Mouse (Mus musculus) intestine, embryonic 14.5 days (tissue): ENCODE results near the gene Pttg1. TPM values are rescaled to one million over a fixed set of nuclear protein-coding genes. Genes with fewer than 3 reads are reported as not detected.

Experiments used
- ATAC-seq: fragments of 200-750 bp; cut with Nextera tagmentation; replicated peaks from 2 replicates; pipeline ENCODE4 v1.8.0; 2017; ENCODE audit warnings: low read depth, moderate number of reproducible peaks, moderate TSS enrichment, moderate library complexity; ENCODE audit not compliant: low FRiP score, low TSS enrichment
- DNase-seq: peaks from one replicate; pipeline ENCODE4 v3.0.0-alpha.2; 2018; ENCODE audit warnings: low spot score
- H3K27ac ChIP-seq: fragments of 300-500 bp; sonication (generic); 2 replicates; pipeline ENCODE4 v1.5.1; 2014; ENCODE audit warnings: low read depth, mild to moderate bottlenecking, control low read depth
- H3K27me3 ChIP-seq: fragments of 300-500 bp; sonication (generic); replicated peaks from 2 replicates; pipeline ENCODE4 v1.6.1; 2014; ENCODE audit warnings: low read length, control low read depth; ENCODE audit not compliant: control insufficient read depth, insufficient read depth
- H3K36me3 ChIP-seq: fragments of 300-500 bp; sonication (generic); 2 replicates; pipeline ENCODE4 v1.6.1; 2014; ENCODE audit warnings: low read length, control low read depth; ENCODE audit not compliant: control insufficient read depth, insufficient read depth
- H3K4me1 ChIP-seq: fragments of 300-500 bp; sonication (generic); replicated peaks from 2 replicates; pipeline ENCODE4 v1.6.1; 2014; ENCODE audit warnings: low read length, control low read depth, mixed read lengths; ENCODE audit not compliant: control insufficient read depth, insufficient read depth
- H3K4me2 ChIP-seq: fragments of 300-500 bp; sonication (generic); 2 replicates; pipeline ENCODE4 v1.6.1; 2014; ENCODE audit warnings: low read length
- H3K4me3 ChIP-seq: fragments of 300-500 bp; sonication (generic); 2 replicates; pipeline ENCODE4 v1.5.1; 2014; ENCODE audit warnings: low read depth, low read length, control low read depth, mixed read lengths
- H3K9ac ChIP-seq: fragments of 300-500 bp; sonication (generic); 2 replicates; pipeline ENCODE4 v1.6.1; 2014; ENCODE audit warnings: mild to moderate bottlenecking, low read length
- H3K9me3 ChIP-seq: fragments of 300-500 bp; sonication (generic); 2 replicates; pipeline ENCODE4 v1.6.1; 2016; ENCODE audit warnings: low read length, control low read depth; ENCODE audit not compliant: control insufficient read depth
- WGBS: fragments of 180-500 bp; shearing (Covaris S2); extraction: QIAGEN DNeasy Blood & Tissue Kit; methylation state at CpG from one replicate; pipeline ENCODE4 v1.1.7; 2014; 5-methylcytosine and 5-hydroxymethylcytosine counted together
- microRNA counts: library from miRNA; unstranded; fragments of <30 nt; microRNA quantifications from one replicate; lab custom pipeline; 2016
- microRNA-seq: library from miRNA; unstranded; fragments of <30 nt; microRNA quantifications from one replicate; pipeline ENCODE4, GENCODE M21; 2016
- polyA plus RNA-seq: library from polyadenylated mRNA; unstranded; fragments of >200 nt; fragmentation: Nextera tagmentation; extraction: Ambion mirVana; gene quantifications from 2 replicates; pipeline ENCODE4 v1.2.1, GENCODE M21; 2014

The Pttg1 gene
- polyA plus RNA-seq, 1 experiment from 2014 or later, result 70.7 TPM

DNA sequence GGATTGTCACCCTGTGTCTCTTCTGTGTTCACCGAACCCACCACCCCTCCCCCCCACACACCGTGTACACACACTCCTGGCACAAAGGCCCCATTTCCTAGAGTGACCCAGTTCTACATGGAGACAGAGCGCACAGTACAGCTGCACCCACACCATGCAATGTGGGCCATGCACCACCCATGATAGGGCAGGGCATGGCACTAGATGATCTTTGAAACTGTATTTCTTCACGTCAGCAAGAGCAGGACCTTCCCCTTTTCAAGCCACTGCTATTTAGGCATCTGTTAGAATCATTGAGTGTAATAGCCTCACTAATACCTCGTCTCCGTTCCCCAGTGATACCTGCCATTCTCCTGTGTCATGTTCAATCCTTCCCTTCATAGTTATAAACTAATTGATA, 51.1 kb downstream of the Pttg1 start:
- H3K9ac ChIP-seq, result no peak overlapping the region
- 84% methylated on average over 6 of the region's 6 CpGs for WGBS
- H3K4me2 ChIP-seq, result no peak overlapping the region
- ATAC-seq (no peak), DNase-seq (no peak)
- no peaks in the 10 kb centered on the region for H3K36me3 ChIP-seq
- no peaks in the 10 kb centered on the region for H3K27me3 ChIP-seq
- H3K9me3 ChIP-seq, result no peaks in the 10 kb centered on the region
- no peak overlapping the region for H3K4me3 ChIP-seq
- H3K27ac ChIP-seq, result no peak overlapping the region
- H3K4me1 ChIP-seq, result no peaks in the 10 kb centered on the region

DNA sequence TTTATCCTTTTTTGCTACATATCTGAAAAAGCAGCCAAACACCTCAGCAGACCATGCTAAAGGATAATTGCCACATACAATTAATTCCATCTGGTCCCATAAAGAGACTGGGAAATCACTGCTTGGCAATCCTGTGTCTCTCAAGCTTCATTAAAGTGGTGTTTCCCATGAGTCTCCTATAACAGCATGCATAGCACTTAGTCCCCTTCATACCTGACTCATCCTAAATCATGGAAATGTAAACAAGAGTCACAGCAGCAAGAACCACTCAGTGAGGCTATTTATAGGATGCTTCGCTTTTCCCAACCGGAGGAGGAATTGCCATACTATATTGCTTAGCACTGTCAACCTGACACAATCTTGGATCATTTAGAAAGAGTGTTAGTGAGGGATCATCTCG, 52.7 kb downstream of the Pttg1 start:
- ATAC-seq (no peak), DNase-seq (no peak)
- no peak overlapping the region for H3K4me2 ChIP-seq
- H3K27ac ChIP-seq, result no peak overlapping the region
- H3K4me3 ChIP-seq, result no peak overlapping the region
- WGBS, result 62% methylated on average over 3 of the region's 3 CpGs
- H3K36me3 ChIP-seq, result no peaks in the 10 kb centered on the region
- H3K4me1 ChIP-seq, result no peaks in the 10 kb centered on the region
- H3K27me3 ChIP-seq, result no peaks in the 10 kb centered on the region
- H3K9me3 ChIP-seq, result no peaks in the 10 kb centered on the region
- no peak overlapping the region for H3K9ac ChIP-seq

DNA sequence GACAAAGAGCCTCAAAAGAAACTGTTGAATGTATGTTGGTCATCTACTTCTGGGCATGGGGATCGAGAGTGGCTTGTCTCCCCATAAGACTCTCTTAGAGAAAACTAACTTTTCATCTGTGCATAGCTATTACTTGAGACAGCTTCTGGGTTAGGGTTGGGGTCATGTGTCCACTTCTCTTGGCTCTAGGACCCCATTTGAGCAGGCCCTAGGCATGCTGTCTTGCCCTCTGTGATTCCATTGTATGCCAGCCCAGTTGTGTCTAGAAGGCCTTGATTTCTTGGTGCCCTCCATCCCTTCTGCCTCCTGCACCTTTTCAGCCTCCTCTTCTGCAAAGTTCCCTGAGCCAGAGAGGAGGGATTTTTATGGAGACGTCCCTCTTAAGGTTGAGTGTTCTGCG, 54.2 kb downstream of the Pttg1 start:
- H3K36me3 ChIP-seq, result no peaks in the 10 kb centered on the region
- H3K4me1 ChIP-seq, result no peaks in the 10 kb centered on the region
- H3K4me3 ChIP-seq, result no peak overlapping the region
- H3K9me3 ChIP-seq, result no peaks in the 10 kb centered on the region
- H3K9ac ChIP-seq, result no peak overlapping the region
- H3K27me3 ChIP-seq, result no peaks in the 10 kb centered on the region
- no peak for ATAC-seq
- no peak overlapping the region for H3K4me2 ChIP-seq
- 90% methylated on average over 3 of the region's 3 CpGs for WGBS
- H3K27ac ChIP-seq, result no peak overlapping the region
- no peak for DNase-seq

MicroRNA genes within 50 kb of the gene (microRNA counts, 519-probe panel; counts per million panel counts)
- 3,729 counts per million, percentile 52 among the panel's probes with 10 or more counts for microRNA mmu-miR-146a (lab: Ali Mortazavi, UCI)

Small RNAs within 50 kb of the gene (microRNA-seq; reads per million reads assigned to microRNA genes)
- 83.3 reads per million, percentile 57 among the genes with 10 or more reads in this experiment for gene Mir146

Other genes starting within 250 kb of the Pttg1 start
- 45.0 and 55.6 TPM in 2 replicates for gene Slu7, start 7.5 kb upstream of the Pttg1 start, polyA plus RNA-seq
- 5.0 and 5.9 TPM in 2 replicates for gene C1qtnf2, start 48.0 kb upstream of the Pttg1 start, polyA plus RNA-seq
- gene Ccnjl, start 102.5 kb upstream of the Pttg1 start, polyA plus RNA-seq, result 23.7 and 25.8 TPM in 2 replicates
- 6.4 and 6.8 TPM in 2 replicates for gene 4933415A04Rik, start 160.8 kb upstream of the Pttg1 start, polyA plus RNA-seq
- gene Fabp6, start 175.3 kb upstream of the Pttg1 start, polyA plus RNA-seq, result 0.43 TPM in 1 of 2 replicates, not detected in the other